Mouse (Mus musculus) CH12.LX (cell line): ENCODE measurements at regions not wholly inside any gene's neighbourhood (a gene's known extent, or its start where the extent isn't known, plus 50 kb on each side); places are given as distances from the start of the nearest gene placed in this dataset.

ENCODE experiments used
- DNase-seq: peaks from one replicate; pipeline ENCODE4 v3.0.0-alpha.2; 2013; ENCODE audit errors: extremely low read depth
- H3K27ac ChIP-seq: 2 replicates; pipeline ENCODE4 v1.5.1; 2012; ENCODE audit warnings: low read depth, mild to moderate bottlenecking, control low read depth, moderate library complexity; ENCODE audit not compliant: insufficient read depth
- H3K27me3 ChIP-seq: replicated peaks from 2 replicates; pipeline ENCODE3; 2012; ENCODE audit warnings: inconsistent platforms
- H3K36me3 ChIP-seq, 2 experiments: replicated peaks in 1 of 2; 2 replicates each; pipeline versions ENCODE3 to v1.6.1; 2012; ENCODE audit warnings: inconsistent platforms in 1 of 2, low read length in 1 of 2, mild to moderate bottlenecking in 1 of 2, mixed read lengths in 1 of 2, moderate library complexity in 1 of 2; ENCODE audit not compliant: control insufficient read depth in 1 of 2, insufficient read depth in 1 of 2
- H3K4me1 ChIP-seq, 2 experiments: 2 replicates each; pipeline ENCODE4 v1.6.1; 2012; ENCODE audit warnings: inconsistent platforms in 1 of 2, moderate library complexity in 1 of 2; ENCODE audit not compliant: insufficient read depth in 2 of 2, control insufficient read depth in 1 of 2
- H3K4me2 ChIP-seq: 2 replicates; pipeline ENCODE4 v1.6.1; 2012; ENCODE audit warnings: low read depth, mild to moderate bottlenecking, control low read depth; ENCODE audit not compliant: poor library complexity, insufficient read depth, severe bottlenecking
- H3K4me3 ChIP-seq, 3 experiments: fragments of 150-350 bp in 1 of 3; sonication (generic) in 1 of 3; replicated peaks in 1 of 3; 2 replicates each; pipeline versions ENCODE3 to v1.5.1; 2011 to 2012; ENCODE audit warnings: low read depth in 2 of 3, low read length in 2 of 3, mild to moderate bottlenecking in 2 of 3, moderate library complexity in 2 of 3, control low read depth in 1 of 3, improper control_type of control experiment in 1 of 3, inconsistent platforms in 1 of 3, mixed read lengths in 1 of 3; ENCODE audit not compliant: poor library complexity in 1 of 3
- H3K79me2 ChIP-seq: replicated peaks from 2 replicates; pipeline ENCODE4 v1.6.1; 2012; ENCODE audit warnings: mild to moderate bottlenecking, moderate library complexity; ENCODE audit not compliant: control insufficient read depth, poor library complexity, insufficient read depth, severe bottlenecking; ENCODE audit errors: extremely low read depth
- H3K9ac ChIP-seq: 2 replicates; pipeline ENCODE4 v1.6.1; 2012; ENCODE audit warnings: low read depth, mild to moderate bottlenecking, control low read depth, moderate library complexity; ENCODE audit not compliant: insufficient read depth
- H3K9me3 ChIP-seq: replicated peaks from 2 replicates; pipeline ENCODE3; 2012; ENCODE audit warnings: low read length, inconsistent platforms, mixed read lengths
- CHD1 ChIP-seq: IDR thresholded peaks from 2 replicates; pipeline ENCODE4 v1.6.1; 2012; ENCODE audit warnings: low read depth, low read length, improper control_type of control experiment, inconsistent platforms
- CTCF ChIP-seq, 2 experiments: IDR thresholded peaks in 1 of 2; conservative IDR thresholded peaks in 1 of 2; 2 replicates each; pipeline ENCODE4 v1.5.1; 2011 to 2012; ENCODE audit warnings: low read depth in 2 of 2, low read length in 2 of 2, improper control_type of control experiment in 1 of 2, inconsistent platforms in 1 of 2, mild to moderate bottlenecking in 1 of 2, moderate library complexity in 1 of 2
- E2F4 ChIP-seq: IDR thresholded peaks from 2 replicates; pipeline ENCODE4 v1.6.1; 2011; ENCODE audit warnings: low read depth, low read length, improper control_type of control experiment; ENCODE audit not compliant: insufficient replicate concordance
- ELF1 ChIP-seq: IDR thresholded peaks from 2 replicates; pipeline ENCODE4 v1.6.1; 2014; ENCODE audit warnings: low read depth, mild to moderate bottlenecking, inconsistent platforms, low read length, improper control_type of control experiment
- EP300 ChIP-seq: IDR thresholded peaks from 2 replicates; pipeline ENCODE4 v1.6.1; 2011; ENCODE audit warnings: low read length, improper control_type of control experiment
- ETS1 ChIP-seq: conservative IDR thresholded peaks from 2 replicates; pipeline ENCODE4 v1.6.1; 2012; ENCODE audit warnings: low read depth, mild to moderate bottlenecking, inconsistent platforms, low read length, improper control_type of control experiment, moderate library complexity
- JUND ChIP-seq: conservative IDR thresholded peaks from 2 replicates; pipeline ENCODE4 v1.6.1; 2011; ENCODE audit warnings: low read depth, low read length, improper control_type of control experiment
- KAT2A ChIP-seq: IDR thresholded peaks from 2 replicates; pipeline ENCODE4 v1.6.1; 2012; ENCODE audit warnings: low read length, improper control_type of control experiment, inconsistent platforms; ENCODE audit not compliant: insufficient replicate concordance
- MAX ChIP-seq: IDR thresholded peaks from 2 replicates; pipeline ENCODE4 v1.6.1; 2011; ENCODE audit warnings: low read length, improper control_type of control experiment
- MEF2A ChIP-seq: IDR thresholded peaks from 2 replicates; pipeline ENCODE4 v1.6.1; 2014; ENCODE audit warnings: low read depth, mild to moderate bottlenecking, inconsistent platforms, low read length, improper control_type of control experiment, borderline replicate concordance
- MXI1 ChIP-seq: IDR thresholded peaks from 2 replicates; pipeline ENCODE4 v1.6.1; 2011; ENCODE audit warnings: mild to moderate bottlenecking, low read depth, low read length, improper control_type of control experiment
- NELFE ChIP-seq: IDR thresholded peaks from 2 replicates; pipeline ENCODE4 v1.6.1; 2011; ENCODE audit warnings: low read depth, low read length, improper control_type of control experiment
- NRF1 ChIP-seq: IDR thresholded peaks from 2 replicates; pipeline ENCODE4 v1.6.1; 2014; ENCODE audit warnings: low read depth, mild to moderate bottlenecking, inconsistent platforms, low read length, improper control_type of control experiment, moderate library complexity
- POLR2A ChIP-seq: IDR thresholded peaks from 2 replicates; pipeline ENCODE4 v1.6.1; 2011; ENCODE audit warnings: low read depth, mild to moderate bottlenecking, improper control_type of control experiment, low read length
- RCOR1 ChIP-seq: conservative IDR thresholded peaks from 2 replicates; pipeline ENCODE4 v1.6.1; 2012; ENCODE audit warnings: low read depth, mild to moderate bottlenecking, inconsistent platforms, low read length, improper control_type of control experiment
- SIN3A ChIP-seq: IDR thresholded peaks from 2 replicates; pipeline ENCODE4 v1.6.1; 2012; ENCODE audit warnings: low read length, improper control_type of control experiment, inconsistent platforms
- TBP ChIP-seq: conservative IDR thresholded peaks from 2 replicates; pipeline ENCODE4 v1.6.1; 2011; ENCODE audit warnings: low read depth, low read length, improper control_type of control experiment
- UBTF ChIP-seq: IDR thresholded peaks from 2 replicates; pipeline ENCODE4 v1.6.1; 2012; ENCODE audit warnings: low read depth, mild to moderate bottlenecking, inconsistent platforms, low read length, improper control_type of control experiment, moderate library complexity
- USF1 ChIP-seq: IDR thresholded peaks from 2 replicates; pipeline ENCODE4 v1.6.1; 2014; ENCODE audit warnings: low read depth, mild to moderate bottlenecking, inconsistent platforms, low read length, improper control_type of control experiment
- USF2 ChIP-seq: conservative IDR thresholded peaks from 2 replicates; pipeline ENCODE4 v1.6.1; 2011; ENCODE audit warnings: low read depth, low read length, improper control_type of control experiment
- ZC3H11A ChIP-seq: IDR thresholded peaks from 2 replicates; pipeline ENCODE4 v1.6.1; 2012; ENCODE audit warnings: low read depth, mild to moderate bottlenecking, inconsistent platforms, low read length, improper control_type of control experiment
- ZKSCAN1 ChIP-seq: IDR thresholded peaks from 2 replicates; pipeline ENCODE4 v1.6.1; 2012; ENCODE audit warnings: low read depth, inconsistent platforms, low read length, improper control_type of control experiment, borderline replicate concordance
- ZNF384 ChIP-seq: IDR thresholded peaks from 2 replicates; pipeline ENCODE4 v1.6.1; 2012; ENCODE audit warnings: low read depth, low read length, improper control_type of control experiment, inconsistent platforms
- dilution Hi-C: fragments of 300-500 bp; cut with MboI; formaldehyde crosslinking; loops from 2 replicates; pipeline ENCODE4 v1.14.3; 2020; ENCODE audit warnings: low sequenced_read_pairs; ENCODE audit not compliant: extremely low pct_unique_long_range_greater_than_20kb, extremely low pct_ligation_motif_present
- in situ Hi-C: fragments of 300-500 bp; cut with MboI; formaldehyde crosslinking; loops from 3 replicates; pipeline ENCODE4 v1.14.3; 2019; ENCODE audit warnings: low sequenced_read_pairs, low pct_ligation_motif_present, low pct_unique_long_range_greater_than_20kb, mixed read lengths

- TF ChIP-seq CTCF (conservative IDR thresholded peaks at IDR 0.05 in 1 of 2, IDR thresholded peaks at IDR 0.05 in 1 of 2; ENCODE audit: low read depth in 2 of 2, low read length in 2 of 2) (no peak), UBTF (no peak), RCOR1 (no peak), MXI1 (no peak), NRF1 (no peak), ELF1 (no peak), ZC3H11A (no peak), NELFE (no peak)
- no peak overlapping the region for H3K27ac ChIP-seq
- H3K4me2 ChIP-seq, result no peak overlapping the region
- H3K79me2 ChIP-seq, result no peaks in the 10 kb centered on the region
- no peak for DNase-seq
- H3K9ac ChIP-seq, result no peak overlapping the region
- no peaks in the 10 kb centered on the region for H3K9me3 ChIP-seq
- no peaks in the 10 kb centered on the region for H3K36me3 ChIP-seq
- H3K4me3 ChIP-seq, result no peak overlapping the region
- H3K4me1 ChIP-seq, result no peaks in the 10 kb centered on the region
- in situ Hi-C loops, result no loop called here
- dilution Hi-C loops, result no loop called here
- no peaks in the 10 kb centered on the region for H3K27me3 ChIP-seq
Observed at GRCm38 (mm10) chr9:41545776-41546175, 384.3 kb upstream of the Ubash3b start.

DNA sequence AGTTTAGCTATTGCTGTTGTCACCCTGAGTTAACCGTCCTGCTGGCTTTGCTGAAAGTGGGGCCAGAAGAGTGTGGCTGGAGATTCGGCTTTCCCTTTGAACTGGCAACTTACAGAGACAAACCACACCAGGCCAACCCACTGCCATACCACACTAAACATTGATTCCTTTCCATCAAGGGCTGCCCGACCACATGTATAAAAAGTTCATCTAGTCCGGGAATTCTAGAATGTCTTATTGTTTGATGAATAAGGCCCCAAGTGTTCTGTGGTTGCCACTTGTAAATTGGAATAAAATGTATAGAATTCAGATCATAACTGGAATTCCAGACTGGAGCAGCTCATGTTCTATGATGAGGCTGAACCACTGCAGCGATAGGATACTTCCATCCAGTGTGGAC is 381.0 kb upstream of the Ubash3b start:
- no peaks in the 10 kb centered on the region for H3K9me3 ChIP-seq
- no peaks in the 10 kb centered on the region for H3K27me3 ChIP-seq
- in situ Hi-C loops, result no loop called here
- no peak for TF ChIP-seq MEF2A
- no peak for TF ChIP-seq EP300
- TF ChIP-seq KAT2A, result no peak
- no peak for TF ChIP-seq E2F4
- no peak for TF ChIP-seq MAX
- no peak for TF ChIP-seq CHD1
- dilution Hi-C loops, result no loop called here
- H3K4me3 ChIP-seq, result no peak overlapping the region
- H3K36me3 ChIP-seq, result no peaks in the 10 kb centered on the region
- H3K79me2 ChIP-seq, result no peaks in the 10 kb centered on the region
- no peaks in the 10 kb centered on the region for H3K4me1 ChIP-seq
- no peak overlapping the region for H3K9ac ChIP-seq
- no peak for DNase-seq
- no peak overlapping the region for H3K27ac ChIP-seq
- H3K4me2 ChIP-seq, result no peak overlapping the region

GRCm38 (mm10) chr9:41541327-41541726 is 379.8 kb upstream of the Ubash3b start:
- no peaks in the 10 kb centered on the region for H3K36me3 ChIP-seq
- dilution Hi-C loops, result no loop called here
- in situ Hi-C loops, result no loop called here
- H3K27ac ChIP-seq, result no peak overlapping the region
- no peaks in the 10 kb centered on the region for H3K9me3 ChIP-seq
- no peak for TF ChIP-seq MXI1
- no peak for TF ChIP-seq CTCF (conservative IDR thresholded peaks at IDR 0.05 in 1 of 2, IDR thresholded peaks at IDR 0.05 in 1 of 2; ENCODE audit: low read depth in 2 of 2, low read length in 2 of 2)
- TF ChIP-seq UBTF, result no peak
- no peak for TF ChIP-seq CHD1
- no peak for TF ChIP-seq RCOR1
- TF ChIP-seq USF1, result no peak
- no peak for TF ChIP-seq MAX
- no peak for TF ChIP-seq TBP
- no peak for TF ChIP-seq ZKSCAN1
- TF ChIP-seq SIN3A, result no peak
- no peak for TF ChIP-seq USF2
- no peak for TF ChIP-seq ETS1
- no peak for TF ChIP-seq ZNF384
- no peak for TF ChIP-seq JUND
- no peak for TF ChIP-seq POLR2A
- no peak overlapping the region for H3K4me2 ChIP-seq
- H3K27me3 ChIP-seq, result no peaks in the 10 kb centered on the region
- DNase-seq, result no peak
- H3K9ac ChIP-seq, result no peak overlapping the region
- H3K4me3 ChIP-seq, result no peak overlapping the region
- no peaks in the 10 kb centered on the region for H3K79me2 ChIP-seq
- no peaks in the 10 kb centered on the region for H3K4me1 ChIP-seq
